Mouse (Mus musculus): ENCODE data around the gene Ect2l.

Gene Ect2l

DNA sequence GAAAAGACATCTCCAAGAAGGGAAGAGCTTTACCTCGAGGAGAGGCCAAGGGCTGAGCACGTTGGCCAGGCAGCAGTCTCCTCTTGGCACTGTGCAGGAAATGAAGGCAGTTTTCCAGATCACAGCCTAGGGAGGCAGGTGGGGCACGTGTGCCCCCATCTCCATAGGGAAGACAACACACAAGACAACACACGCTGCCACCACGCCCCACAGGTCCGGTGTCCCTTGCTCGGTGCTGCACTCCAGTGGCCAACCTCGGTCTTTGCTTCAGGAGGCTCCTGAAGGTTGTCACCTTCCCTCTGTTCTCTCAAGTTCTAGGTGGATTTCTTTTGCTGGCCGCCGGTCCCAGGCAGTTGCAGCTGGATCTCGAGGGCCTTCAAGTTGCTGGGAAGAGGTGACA is at the start of gene Ect2l:
Gene Ect2l (minus strand): TSS at position 165 of the 400 bp plus-strand sequence.
- DNase-seq (ENCODE audit: low read depth, low spot score) = no peak

DNA sequence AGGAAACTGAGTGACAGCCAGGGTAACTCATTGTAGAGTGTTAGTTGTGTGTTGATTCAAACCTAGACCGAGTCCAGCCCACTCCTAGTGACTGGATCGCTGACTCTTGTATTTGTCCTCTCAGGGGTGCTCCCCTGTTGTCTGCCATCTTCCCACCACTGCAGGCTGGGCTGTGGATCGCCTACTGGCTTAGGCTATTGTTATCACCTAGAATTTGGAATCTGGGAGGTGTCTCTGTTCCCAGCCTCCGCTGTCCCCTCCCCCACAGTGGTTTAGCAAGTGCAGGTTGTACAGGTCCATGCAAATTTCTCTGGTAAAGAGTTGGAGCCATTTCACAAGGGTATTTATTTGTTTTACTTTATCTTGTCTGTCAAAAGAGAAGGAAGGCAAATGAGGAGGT is 40.7 kb upstream of the Ect2l start:
- DNase-seq (ENCODE audit: low read depth, low spot score) = no peak

DNA sequence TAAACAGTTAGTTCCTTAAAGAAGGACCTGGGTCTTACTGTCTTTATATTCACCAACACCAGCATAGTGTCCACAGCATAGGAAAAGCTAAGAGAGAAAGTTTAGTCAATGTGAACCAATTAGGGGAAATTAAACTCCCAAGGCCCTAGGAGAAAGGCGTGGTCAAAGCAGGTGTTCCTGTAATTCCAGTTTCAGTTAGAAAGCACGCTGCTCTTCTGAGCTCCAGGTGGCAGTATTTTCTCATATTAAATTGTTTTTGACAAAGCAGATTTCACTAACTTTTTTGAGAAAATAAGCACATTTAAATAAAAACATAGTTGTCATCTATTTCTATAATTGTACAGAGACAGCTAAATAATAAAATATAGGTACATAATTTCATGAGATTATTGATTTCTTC is 32.9 kb upstream of the Ect2l start:
- DNase-seq (ENCODE audit: low read depth, low spot score) = no peak

DNA sequence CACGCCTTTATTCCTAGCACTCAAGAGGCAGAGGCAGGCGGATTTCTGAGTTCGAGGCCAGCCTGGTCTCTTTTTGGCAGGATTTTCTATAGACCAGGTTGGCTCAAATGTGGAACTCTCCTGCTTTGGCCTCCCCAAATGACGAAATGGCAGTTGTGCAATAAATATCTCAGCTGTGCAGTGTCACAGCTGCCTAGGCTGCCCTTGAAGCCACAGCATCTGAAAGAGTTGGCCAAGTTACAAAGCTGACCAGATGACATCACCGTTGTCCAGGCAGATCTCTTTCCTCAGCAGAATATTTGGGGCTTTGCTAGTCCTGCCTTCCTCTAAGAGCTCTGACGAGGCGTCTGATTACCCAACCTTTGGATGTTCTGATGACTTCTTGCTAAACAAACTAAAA is 26.5 kb upstream of the Ect2l start:
- no peak for DNase-seq (ENCODE audit: low read depth, low spot score)

DNA sequence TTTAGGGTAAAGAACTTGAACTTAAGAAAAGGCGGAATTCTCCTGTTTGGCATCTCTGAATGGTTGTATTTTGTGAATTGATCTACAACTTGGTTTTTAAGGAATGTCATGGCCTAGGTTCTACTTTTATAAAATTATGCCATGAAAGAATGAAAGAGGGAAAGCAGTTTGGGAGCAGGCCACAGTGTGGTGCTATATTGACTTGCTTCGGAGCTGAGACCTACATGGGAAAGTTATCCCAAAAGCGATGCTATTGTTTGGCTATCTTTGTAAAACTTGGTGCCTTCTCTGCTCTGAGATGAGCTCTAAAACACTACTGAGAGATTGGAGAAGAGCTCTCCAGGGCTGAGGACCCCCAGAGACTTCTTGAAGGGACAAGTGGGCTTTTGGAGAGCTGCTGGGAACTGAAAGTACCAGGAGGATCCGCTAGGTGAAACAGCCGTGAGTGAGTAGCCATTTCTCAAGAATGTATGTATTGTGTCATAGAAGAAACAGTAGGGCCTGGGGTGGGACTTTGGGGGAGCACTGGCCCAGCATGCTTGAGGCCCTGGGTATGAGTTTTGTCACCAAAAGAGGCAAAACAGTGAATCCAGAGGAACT is 25.7 kb upstream of the Ect2l start:
- DNase-seq (ENCODE audit: low read depth, low spot score) = no peak

DNA sequence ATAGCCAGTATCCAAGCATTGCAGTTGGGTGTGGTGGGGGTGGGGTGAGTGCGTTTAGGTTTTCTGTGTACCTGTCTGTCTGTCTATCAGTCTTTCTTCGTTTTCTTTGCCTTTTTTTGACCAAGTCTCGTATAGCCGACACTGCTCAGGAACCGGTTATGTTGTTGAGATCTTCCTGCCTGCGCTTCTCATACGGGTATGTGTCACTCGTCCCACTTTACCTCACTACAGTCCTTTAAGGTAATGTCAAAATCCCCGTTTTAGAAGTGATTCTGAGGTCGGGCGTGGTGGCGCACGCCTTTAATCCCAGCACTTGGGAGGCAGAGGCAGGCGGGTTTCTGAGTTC is 24.7 kb upstream of the Ect2l start:
- DNase-seq (ENCODE audit: low read depth, low spot score) = no peak

DNA sequence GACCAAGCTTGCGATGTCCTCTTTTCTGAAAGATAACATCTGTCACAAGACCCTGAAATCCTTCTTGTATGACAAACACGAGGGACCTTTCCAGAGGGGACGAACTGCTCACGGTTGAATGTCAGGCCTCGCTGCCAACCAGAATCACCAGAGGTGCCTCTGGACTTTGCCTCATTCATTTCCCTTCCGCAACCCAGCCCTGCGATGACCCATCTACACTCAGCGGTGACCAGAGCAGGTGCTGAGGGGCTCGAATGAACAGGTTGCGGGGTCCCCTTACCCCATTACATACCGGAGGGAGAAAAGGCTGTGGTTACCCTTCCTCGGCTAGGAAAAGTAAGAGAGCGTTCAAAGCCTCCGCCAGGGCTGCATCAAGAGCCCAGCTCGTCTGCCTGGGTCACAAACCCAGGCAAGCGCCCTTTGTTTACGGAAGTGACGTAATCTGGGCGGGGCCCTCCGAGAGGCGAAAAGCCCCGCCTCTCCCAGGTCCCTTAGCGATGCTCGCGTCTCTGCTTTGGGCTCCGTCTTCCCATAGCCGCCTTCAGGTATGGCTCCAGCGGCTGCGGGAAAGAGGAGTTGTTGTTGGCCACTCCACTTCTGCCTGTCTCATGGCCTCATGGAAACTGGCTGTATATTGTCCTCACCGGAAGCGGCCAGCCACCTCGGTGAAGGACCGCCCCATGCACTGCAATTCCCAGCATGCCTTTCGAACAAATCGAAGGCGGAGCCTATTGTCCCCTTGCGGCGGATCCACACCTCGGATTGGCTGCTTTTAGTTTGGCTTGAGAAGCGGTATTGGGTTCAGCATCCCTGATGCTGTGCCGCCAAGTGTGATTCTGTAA is 24.1 kb upstream of the Ect2l start, which contains the start of gene Ccdc28a:
Gene Ccdc28a (minus strand): TSS at position 439 of the 842 bp plus-strand sequence.
- DNase-seq (ENCODE audit: low read depth, low spot score) = peak; percentile 97

DNA sequence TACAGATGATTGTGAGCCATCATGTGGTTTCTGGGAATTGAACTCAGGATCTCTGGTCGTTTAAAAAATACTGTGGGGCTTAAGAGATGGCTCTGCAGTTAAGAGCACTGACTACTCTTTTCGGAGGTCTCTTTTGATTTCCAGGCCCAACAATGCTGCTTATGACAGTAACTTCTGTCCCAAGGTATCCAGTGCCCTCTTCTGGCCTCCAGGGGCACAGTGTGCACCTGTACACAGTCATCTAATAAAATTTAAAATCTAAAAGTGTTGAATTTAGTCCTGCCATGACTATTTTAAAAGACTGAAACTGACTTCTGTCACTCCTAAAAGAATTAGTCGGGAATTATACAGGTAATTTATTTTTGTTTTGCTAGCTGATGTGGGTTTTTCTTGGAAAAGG is 23.2 kb upstream of the Ect2l start:
- DNase-seq (ENCODE audit: low read depth, low spot score) = no peak

DNA sequence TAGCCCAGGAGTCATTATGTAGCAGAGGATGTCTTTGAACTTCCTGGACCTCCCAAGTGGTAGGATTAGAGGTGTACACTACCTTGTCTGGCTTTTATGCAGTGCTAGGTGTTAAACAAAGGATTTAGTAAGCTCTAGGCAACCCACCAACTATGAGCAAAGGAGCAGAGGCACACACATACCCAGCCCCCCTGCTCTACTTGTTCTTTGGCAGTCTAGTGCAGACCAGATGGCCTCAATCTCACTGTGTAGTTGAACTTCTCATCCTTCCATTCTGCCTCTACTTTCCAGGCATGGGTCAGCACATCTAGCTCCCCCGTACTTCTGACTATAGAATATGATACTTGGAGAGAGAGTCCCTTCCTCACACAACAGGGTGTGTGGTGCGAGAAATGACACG is 13.7 kb upstream of the Ect2l start:
- no peak for DNase-seq (ENCODE audit: low read depth, low spot score)

DNA sequence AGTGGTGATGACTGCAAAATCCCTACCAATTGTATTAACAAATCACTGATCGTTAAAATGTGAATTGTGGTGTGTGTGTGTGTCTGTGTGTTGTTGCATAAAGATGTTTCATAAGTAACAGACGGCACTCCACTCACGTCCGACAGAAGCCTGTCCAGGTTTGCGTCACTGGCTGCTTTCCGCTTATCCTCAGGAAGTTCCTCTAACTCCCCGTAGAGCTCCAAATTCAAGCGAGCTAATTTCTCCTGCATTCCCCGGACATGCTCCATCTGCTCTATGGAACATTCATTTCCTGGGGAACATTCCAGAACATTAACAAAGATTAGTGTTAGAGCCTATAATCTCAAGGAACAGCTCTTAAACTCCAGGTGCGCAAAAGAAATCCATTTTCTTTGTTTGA is 8.7 kb upstream of the Ect2l start:
- no peak for DNase-seq (ENCODE audit: low read depth, low spot score)

DNA sequence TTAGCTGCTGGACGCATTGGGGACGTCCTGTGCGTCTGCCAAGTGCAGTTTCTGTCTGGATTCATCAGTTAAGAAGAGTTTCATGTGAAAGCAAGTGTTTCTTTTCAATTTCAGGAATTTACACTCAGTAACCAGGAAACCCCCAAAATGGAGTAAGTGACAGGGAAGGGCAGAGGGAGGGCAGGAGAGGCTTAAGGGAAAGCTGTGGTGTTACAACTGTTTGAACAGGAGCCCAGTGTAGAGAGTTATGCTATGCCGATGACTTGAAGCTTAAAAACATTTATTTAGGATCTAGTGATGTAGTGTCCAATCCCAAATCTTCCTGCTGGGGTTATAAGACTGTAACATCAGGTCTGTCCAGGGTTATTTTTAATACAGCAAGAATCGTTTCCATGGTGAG is 3.4 kb upstream of the Ect2l start:
- DNase-seq (ENCODE audit: low read depth, low spot score) = no peak

DNA sequence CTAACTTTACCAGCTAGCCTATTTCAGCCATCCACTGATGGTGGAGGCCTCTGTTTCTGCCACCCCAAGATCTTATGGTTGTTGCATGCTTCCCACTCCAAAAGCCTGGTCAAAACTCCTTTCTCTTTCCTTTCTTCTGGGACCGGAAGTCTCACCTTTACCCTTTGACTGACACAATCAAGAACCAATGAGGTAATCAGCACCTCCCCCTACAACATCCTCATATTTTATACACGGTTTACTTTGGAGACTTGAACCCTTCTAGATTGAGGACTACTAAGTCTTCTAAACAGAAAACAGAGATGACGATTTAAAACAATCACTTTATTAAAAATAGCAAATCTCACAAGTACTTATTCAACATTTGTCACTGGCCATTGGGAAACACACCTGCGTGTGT is 2.7 kb upstream of the Ect2l start:
- no peak for DNase-seq (ENCODE audit: low read depth, low spot score)

DNA sequence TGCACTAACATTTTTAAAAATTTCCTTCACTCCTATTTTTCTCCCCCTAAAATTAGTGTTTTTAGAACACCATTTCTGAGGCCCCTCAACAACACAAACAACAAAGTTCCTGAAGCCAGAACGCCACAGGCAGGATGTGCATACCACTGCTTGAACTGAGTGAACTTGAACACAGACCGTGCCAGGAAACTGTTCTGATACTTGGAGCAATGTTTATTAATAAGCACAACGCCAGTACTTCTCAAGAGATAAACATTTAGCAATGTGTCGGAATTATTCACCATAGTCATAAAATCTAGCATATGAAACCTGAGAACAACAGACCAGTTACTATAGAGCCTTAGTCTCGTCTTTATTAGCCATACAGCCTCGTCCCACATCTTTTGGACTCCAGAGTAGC is 571 bp downstream of the Ect2l start:
- no peak for DNase-seq (ENCODE audit: low read depth, low spot score)

DNA sequence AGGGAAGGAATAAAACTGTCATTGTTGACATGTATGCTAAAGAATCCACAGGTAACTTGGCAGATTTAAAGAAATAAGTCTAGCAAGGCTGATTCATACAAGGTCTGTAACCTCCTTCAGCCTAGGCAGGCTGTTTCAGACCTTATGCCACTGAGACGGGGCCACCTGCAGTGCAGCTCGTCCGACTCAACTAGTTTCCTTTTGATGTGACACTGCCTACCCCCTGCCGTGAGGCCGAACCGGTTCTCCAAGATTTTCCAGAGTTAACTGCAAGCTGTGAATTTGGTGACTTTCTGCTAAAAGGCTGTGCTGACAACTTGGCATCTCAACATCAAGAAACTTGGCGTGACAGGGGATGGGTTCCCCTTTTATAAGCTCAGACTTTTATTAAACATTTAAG is 6.6 kb downstream of the Ect2l start:
- no peak for DNase-seq (ENCODE audit: low read depth, low spot score)

DNA sequence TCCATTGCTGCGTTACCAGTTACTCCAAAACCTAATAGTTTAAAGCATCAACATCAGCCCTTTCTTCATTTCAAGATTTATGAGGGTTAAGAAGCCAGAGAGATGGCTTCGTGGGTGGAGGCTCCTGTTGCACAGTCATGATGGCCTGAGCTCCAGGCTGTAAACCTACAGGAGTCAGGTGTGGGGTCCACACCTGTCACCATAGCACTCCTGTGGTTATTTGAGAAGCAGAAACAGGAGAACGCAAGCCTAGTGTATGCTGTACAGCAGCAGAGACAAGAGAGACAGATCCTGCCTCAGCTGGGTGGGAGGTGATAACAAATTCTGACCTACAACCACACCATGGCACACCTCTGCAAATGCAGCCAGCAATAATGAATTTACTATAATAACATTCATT is 8.3 kb downstream of the Ect2l start:
- DNase-seq (ENCODE audit: low read depth, low spot score) = no peak

DNA sequence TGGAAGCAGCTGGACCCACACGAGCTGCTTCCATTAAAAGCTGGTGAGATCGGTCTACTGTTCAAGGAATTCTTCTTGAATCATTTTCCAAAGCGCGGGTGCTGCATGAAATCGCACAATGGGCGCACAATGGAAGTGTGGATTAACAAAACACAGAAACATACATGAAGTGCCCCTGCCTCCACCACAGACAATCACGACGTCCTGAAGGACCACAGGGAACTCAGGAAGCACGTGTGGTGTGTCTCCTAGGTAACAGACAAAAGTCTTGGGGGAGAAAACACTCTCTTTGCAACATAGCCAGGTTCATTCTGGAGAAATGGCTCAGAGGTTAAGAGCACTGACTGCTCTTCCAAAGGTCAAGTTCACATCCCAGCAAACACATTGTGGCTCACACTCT is 10.0 kb downstream of the Ect2l start:
- no peak for DNase-seq (ENCODE audit: low read depth, low spot score)

DNA sequence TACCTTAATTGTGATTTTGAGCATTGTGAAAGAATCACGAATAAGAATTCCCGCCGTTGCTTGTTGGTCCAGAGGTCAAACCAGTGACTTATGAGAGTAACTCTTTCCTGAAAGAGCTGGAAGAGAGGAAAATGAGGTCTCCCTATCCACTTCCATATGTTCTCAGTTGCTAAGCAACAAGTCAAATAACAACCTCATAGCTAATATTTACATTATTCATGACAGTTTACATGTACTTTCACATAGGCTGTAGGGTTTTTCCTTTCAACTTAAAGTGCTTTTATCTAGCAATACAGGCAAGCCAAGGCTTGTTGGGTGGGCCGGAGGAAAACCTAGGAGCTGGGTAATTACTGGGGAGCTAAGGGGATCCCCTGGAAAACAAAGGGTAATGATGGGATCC is 10.8 kb downstream of the Ect2l start:
- DNase-seq (ENCODE audit: low read depth, low spot score) = no peak

DNA sequence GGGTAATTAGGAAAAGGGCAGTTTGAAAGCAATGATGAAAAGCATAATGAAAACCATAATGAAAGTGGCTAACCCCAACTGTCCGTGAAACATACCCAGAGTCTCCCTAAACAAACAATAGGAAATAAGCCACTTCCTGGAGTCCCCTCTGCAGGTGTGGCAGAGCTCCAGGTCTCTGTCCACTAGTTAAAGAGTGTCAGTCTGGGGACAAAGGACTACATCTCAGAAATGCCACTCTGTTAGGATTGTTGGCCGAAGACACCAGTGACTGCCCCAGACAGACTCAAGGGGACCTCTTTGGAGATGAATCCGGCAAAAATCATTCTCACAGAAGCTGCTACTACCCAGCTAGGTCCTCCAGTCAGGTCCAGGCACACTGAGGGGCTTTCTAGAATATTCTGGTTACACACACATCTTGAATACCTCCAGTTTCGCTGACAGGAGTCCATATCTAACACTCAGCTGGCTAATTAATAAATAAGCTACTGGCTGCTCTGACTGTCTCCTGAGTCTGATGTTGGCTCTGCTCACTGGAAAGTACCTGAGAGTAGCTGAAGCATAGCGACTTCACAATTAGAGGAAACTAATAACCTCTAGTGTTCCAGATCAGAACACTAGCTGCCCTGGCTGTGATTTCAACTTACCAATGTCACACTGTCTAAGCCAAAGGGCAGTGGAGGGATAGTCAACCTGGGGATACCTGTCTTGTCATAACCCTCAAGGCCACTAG is 12.2 kb downstream of the Ect2l start:
- no peak for DNase-seq (ENCODE audit: low read depth, low spot score)

DNA sequence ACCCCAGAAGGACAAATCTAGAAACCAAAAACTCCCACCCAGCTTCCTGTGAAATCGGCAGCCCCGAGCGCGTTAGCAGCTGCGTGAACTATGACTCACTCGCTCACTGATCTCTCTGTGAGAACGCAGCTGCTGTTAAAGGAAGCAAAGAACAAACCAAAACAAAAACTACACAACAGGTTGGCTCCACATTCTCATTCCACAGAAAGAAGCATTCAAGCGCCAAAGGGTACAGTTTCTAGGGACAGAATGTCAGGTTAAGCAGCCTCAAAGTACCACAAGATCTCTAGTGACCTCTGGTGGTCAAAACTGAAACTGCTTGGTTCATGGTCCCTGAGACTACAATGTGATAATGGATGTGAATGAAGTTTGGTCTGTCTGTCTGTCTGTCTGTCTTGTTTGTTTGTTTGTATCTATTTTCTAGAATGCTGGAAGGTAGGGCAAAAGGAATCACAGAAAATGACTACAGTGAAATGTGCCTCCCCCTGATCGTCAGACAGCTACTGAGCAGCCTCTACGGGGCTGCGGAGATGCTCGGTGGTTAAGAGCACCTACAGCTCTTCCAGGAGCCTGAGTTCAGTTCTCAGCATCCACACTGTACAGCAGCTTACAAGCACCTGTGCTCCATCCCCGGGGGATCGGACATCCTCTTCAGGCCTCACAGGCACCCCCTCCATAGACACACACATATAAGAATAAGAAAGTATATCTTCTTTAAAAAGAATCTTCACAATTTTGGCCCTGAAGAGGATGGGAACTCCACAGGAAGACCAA is 13.3 kb downstream of the Ect2l start:
- DNase-seq (ENCODE audit: low read depth, low spot score) = peak; percentile 33

DNA sequence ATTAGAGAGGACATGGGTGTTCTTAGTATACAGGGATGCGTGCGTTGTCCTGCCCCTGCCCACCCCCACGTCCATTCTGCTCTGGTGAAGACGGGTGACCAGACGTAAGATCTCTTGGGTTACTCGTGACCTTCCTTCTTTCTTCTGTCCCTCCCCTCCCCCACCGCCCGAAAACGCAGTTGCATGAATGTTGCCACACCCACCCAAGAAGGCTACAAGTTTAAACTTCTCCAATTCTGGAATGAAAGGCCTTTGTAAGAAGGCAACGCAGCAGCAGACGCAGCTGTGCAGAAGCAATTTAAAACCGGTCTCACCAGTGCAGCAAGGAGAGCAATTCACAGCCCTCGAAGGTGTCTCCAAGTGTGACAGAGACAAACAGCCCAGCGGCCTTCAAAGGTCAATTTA is 16.0 kb downstream of the Ect2l start:
- no peak for DNase-seq (ENCODE audit: low read depth, low spot score)

DNA sequence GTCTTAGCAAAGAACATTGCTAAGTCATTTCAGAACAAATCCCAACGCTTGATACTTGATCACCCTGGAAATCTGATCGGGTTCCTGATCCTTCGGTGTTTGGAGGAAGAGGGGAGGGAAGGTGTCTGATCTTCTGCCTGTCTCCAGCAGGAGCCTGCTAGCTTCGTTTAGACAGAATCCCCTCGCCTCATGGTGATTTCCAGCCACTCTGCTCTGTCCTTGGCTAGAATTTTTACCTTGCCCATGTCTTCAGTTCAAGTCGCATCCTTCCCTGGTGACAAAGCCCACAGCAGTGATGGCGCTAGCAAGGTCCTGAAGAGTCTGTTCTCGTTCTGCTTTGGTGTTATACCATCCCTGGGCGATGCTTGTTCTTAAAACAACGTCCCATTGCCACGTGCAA is 16.5 kb downstream of the Ect2l start:
- DNase-seq (ENCODE audit: low read depth, low spot score) = no peak

DNA sequence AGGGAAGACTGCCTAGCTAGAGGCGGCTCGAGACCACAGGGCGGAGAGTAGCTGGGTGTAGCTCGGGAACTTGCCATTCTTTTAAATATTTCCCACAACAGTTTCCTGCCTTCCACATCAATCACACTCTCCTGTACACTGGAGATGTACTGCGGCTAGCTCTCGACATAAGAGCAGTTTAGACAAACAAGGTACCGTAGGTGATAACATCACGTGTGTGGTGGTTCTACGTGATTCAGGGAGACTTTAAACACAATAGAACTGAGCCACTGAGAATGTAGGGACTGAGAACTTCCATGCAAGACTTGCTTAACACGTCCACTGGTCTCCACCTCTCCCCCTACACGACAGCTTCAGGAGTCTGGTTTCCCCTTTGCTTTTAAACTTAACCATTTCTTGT is 17.5 kb downstream of the Ect2l start:
- DNase-seq (ENCODE audit: low read depth, low spot score) = no peak

All from telencephalon, adult 2 months (tissue).